ENCODE assay signal across 26 mouse cellular contexts in genomic region chr6:73155455-73155854, GRCm38 (mm10).
"Had no signal": no experiment of that assay in that cellular context is flagged by ENCODE, and none has a peak within 500 bp of the region (broad histone marks: within the 10 kb centered on the region; RNA-seq: fewer than 3 reads in every experiment).

No protein-coding gene starts in this region.

- H3K27me3 ChIP-seq: embryonic facial prominence, embryonic 12.5 days; embryonic facial prominence, embryonic 13.5 days; embryonic facial prominence, embryonic 15.5 days; forebrain, embryonic 12.5 days; forebrain, embryonic 13.5 days; forebrain, embryonic 15.5 days had no signal

- H3K4me1 ChIP-seq: embryonic facial prominence, embryonic 10.5 days; embryonic facial prominence, embryonic 12.5 days; embryonic facial prominence, embryonic 13.5 days; embryonic facial prominence, embryonic 15.5 days; forebrain, embryonic 10.5 days; forebrain, embryonic 12.5 days; forebrain, embryonic 13.5 days; forebrain, embryonic 15.5 days had no signal

- H3K27ac ChIP-seq: embryonic facial prominence, embryonic 10.5 days; embryonic facial prominence, embryonic 12.5 days; embryonic facial prominence, embryonic 13.5 days; embryonic facial prominence, embryonic 15.5 days; forebrain, embryonic 10.5 days; forebrain, embryonic 12.5 days; forebrain, embryonic 13.5 days; forebrain, embryonic 15.5 days; gastrocnemius, adult 2 months; heart, adult 2 months had no signal

- H3K4me3 ChIP-seq: embryonic facial prominence, embryonic 10.5 days; embryonic facial prominence, embryonic 12.5 days; embryonic facial prominence, embryonic 13.5 days; embryonic facial prominence, embryonic 15.5 days; erythroblast, embryonic 14.5 days; forebrain, embryonic 10.5 days; forebrain, embryonic 12.5 days; forebrain, embryonic 13.5 days; forebrain, embryonic 15.5 days; gastrocnemius, adult 2 months; heart, adult 2 months had no signal

- H3K36me3 ChIP-seq: embryonic facial prominence, embryonic 10.5 days; embryonic facial prominence, embryonic 12.5 days; embryonic facial prominence, embryonic 13.5 days; embryonic facial prominence, embryonic 15.5 days; forebrain, embryonic 10.5 days; forebrain, embryonic 12.5 days; forebrain, embryonic 15.5 days had no signal

- DNase-seq: cerebellum, adult 9-10 months; cerebellum, adult 9-11 months; cerebellum, postnatal 10 days; cerebellum, postnatal 14 days; cerebellum, postnatal 25 days; cerebellum, postnatal 36 days; embryo, embryonic 11 days; forebrain, postnatal 0 days; gastrocnemius, adult 2 months; gastrocnemius, postnatal 10 days; gastrocnemius, postnatal 14 days; gastrocnemius, postnatal 25 days; gastrocnemius, postnatal 36 days; heart, adult 18-20 months; heart, adult 2 months had no signal

- H3K4me2 ChIP-seq: embryonic facial prominence, embryonic 12.5 days; embryonic facial prominence, embryonic 13.5 days; embryonic facial prominence, embryonic 15.5 days; forebrain, embryonic 12.5 days; forebrain, embryonic 13.5 days; forebrain, embryonic 15.5 days had no signal

- H3K9me3 ChIP-seq: embryonic facial prominence, embryonic 10.5 days; embryonic facial prominence, embryonic 12.5 days; embryonic facial prominence, embryonic 13.5 days; embryonic facial prominence, embryonic 15.5 days; forebrain, embryonic 10.5 days; forebrain, embryonic 12.5 days; forebrain, embryonic 13.5 days; forebrain, embryonic 15.5 days had no signal

- H3K9ac ChIP-seq: embryonic facial prominence, embryonic 12.5 days; embryonic facial prominence, embryonic 13.5 days; embryonic facial prominence, embryonic 15.5 days; forebrain, embryonic 12.5 days; forebrain, embryonic 13.5 days; forebrain, embryonic 15.5 days; forebrain, postnatal 0 days had no signal

- ATAC-seq: forebrain, embryonic 13.5 days; forebrain, embryonic 14.5 days; forebrain, embryonic 15.5 days; forebrain, embryonic 16.5 days; forebrain, postnatal 0 days had no signal
